Mouse (Mus musculus): ENCODE data around the gene Izumo1r. TPM values are rescaled to one million over a fixed set of nuclear protein-coding genes. Genes with fewer than 3 reads are reported as not detected.
A peak's percentile ranks its signal among the peaks of the same experiment; 100 is the strongest.
"Not testable (repeated sequence)": the region's sequence is repeated elsewhere in the genome, so short reads cannot be mapped to it uniquely, and the experiment has no call there.

The Izumo1r gene
- total and polyA plus RNA-seq, 3 experiments: not detected

DNA sequence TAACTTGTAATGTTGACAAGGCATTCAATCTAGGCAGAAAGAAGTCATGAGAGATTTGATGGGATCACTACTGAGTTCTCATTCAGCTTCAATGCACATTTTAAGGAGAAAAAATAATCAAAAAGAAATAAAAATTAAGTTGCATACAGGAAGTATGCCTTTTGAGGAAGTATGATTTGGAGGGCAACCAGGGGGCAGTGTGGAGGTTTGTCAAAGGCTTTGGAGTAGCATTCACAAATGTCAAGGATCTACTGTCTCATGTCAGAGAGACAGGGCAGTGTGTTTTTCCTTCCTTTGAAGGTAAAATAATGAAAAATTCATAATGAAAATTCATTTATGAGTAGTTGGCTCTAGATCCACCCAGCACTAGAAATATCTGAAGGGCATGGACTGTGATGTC lies 18.6 kb downstream of the Izumo1r start:
- in situ Hi-C loops (cut with MboI; ENCODE audit: low pct_ligation_motif_present, low pct_unique_long_range_greater_than_20kb, low sequenced_read_pairs) (no loop called here), dilution Hi-C loops (cut with MboI; ENCODE audit: extremely low pct_ligation_motif_present, extremely low pct_unique_long_range_greater_than_20kb, low sequenced_read_pairs) (no loop called here)

GRCm38 (mm10) chr9:14884641-14885040 lies 19.1 kb downstream of the Izumo1r start:
- in situ Hi-C loops (cut with MboI; ENCODE audit: low pct_ligation_motif_present, low pct_unique_long_range_greater_than_20kb, low sequenced_read_pairs): no loop called here
- no peak for DNase-seq (ENCODE audit: extremely low read depth)
- TF ChIP-seq MYC (IDR thresholded peaks at IDR 0.05; ENCODE audit: low read depth, low read length) (no peak), NRF1 (IDR thresholded peaks at IDR 0.05; ENCODE audit: low read depth, low read length) (no peak)
- dilution Hi-C loops (cut with MboI; ENCODE audit: extremely low pct_ligation_motif_present, extremely low pct_unique_long_range_greater_than_20kb, low sequenced_read_pairs): no loop called here
- Histone ChIP-seq H3K9me3 (replicated peaks; ENCODE audit: low read length) (no peaks in the 10 kb centered on the region), H3K9ac (ENCODE audit: insufficient read depth, low read depth) (no peak overlapping the region), H3K4me1 (ENCODE audit: control insufficient read depth in 1 of 2, insufficient read depth in 2 of 2) (0 out of 4 replicates have a peak, but pooled peaks cover 0 to 3% of the 10 kb centered on the region in 2 experiments), H3K4me2 (ENCODE audit: insufficient read depth, low read depth, poor library complexity, severe bottlenecking) (no peak overlapping the region), H3K27me3 (replicated peaks) (no peaks in the 10 kb centered on the region), H3K27ac (ENCODE audit: insufficient read depth, low read depth) (no peak overlapping the region), H3K36me3 (replicated peaks in 1 of 2; ENCODE audit: control insufficient read depth in 1 of 2, insufficient read depth in 1 of 2, low read length in 1 of 2) (no peaks in the 10 kb centered on the region), H3K4me3 (replicated peaks in 1 of 3; ENCODE audit: low read depth in 2 of 3, low read length in 2 of 3, poor library complexity in 1 of 3) (no peak overlapping the region), H3K79me2 (replicated peaks; ENCODE audit: control insufficient read depth, extremely low read depth, insufficient read depth, poor library complexity, severe bottlenecking) (no peaks in the 10 kb centered on the region)

More for the DNA sequence above, 18.6 kb downstream of the Izumo1r start:
- no peaks in the 10 kb centered on the region for H3K36me3 ChIP-seq (replicated peaks in 1 of 2; ENCODE audit: control insufficient read depth in 1 of 2, insufficient read depth in 1 of 2, low read length in 1 of 2)
- DNase-seq (ENCODE audit: extremely low read depth): no peak
- no peak overlapping the region for H3K4me2 ChIP-seq (ENCODE audit: insufficient read depth, low read depth, poor library complexity, severe bottlenecking)
- no peak for TF ChIP-seq ZC3H11A (IDR thresholded peaks at IDR 0.05; ENCODE audit: low read depth, low read length)
- no peak for TF ChIP-seq E2F4 (IDR thresholded peaks at IDR 0.05; ENCODE audit: insufficient replicate concordance, low read depth, low read length)
- no peak for TF ChIP-seq TBP (conservative IDR thresholded peaks at IDR 0.05; ENCODE audit: low read depth, low read length)
- TF ChIP-seq ZNF384 (IDR thresholded peaks at IDR 0.05; ENCODE audit: low read depth, low read length): no peak
- no peak for TF ChIP-seq RCOR1 (conservative IDR thresholded peaks at IDR 0.05; ENCODE audit: low read depth, low read length)
- TF ChIP-seq ELF1 (IDR thresholded peaks at IDR 0.05; ENCODE audit: low read depth, low read length): peak; percentile 37; the same call in 1 of the 2 replicates
- TF ChIP-seq MYC (IDR thresholded peaks at IDR 0.05; ENCODE audit: low read depth, low read length): no peak
- TF ChIP-seq MXI1 (IDR thresholded peaks at IDR 0.05; ENCODE audit: low read depth, low read length): no peak
- no peak for TF ChIP-seq CHD1 (IDR thresholded peaks at IDR 0.05; ENCODE audit: low read depth, low read length)
- TF ChIP-seq BHLHE40 (IDR thresholded peaks at IDR 0.05; ENCODE audit: low read depth, low read length): no peak
- TF ChIP-seq SMC3 (IDR thresholded peaks at IDR 0.05; ENCODE audit: low read depth, low read length): peak; percentile 52
- TF ChIP-seq GABPA (IDR thresholded peaks at IDR 0.05; ENCODE audit: insufficient replicate concordance, low read depth, low read length): no peak
- no peak for TF ChIP-seq POLR2AphosphoS2 (IDR thresholded peaks at IDR 0.05; ENCODE audit: low read depth, low read length)
- TF ChIP-seq PAX5 (IDR thresholded peaks at IDR 0.05; ENCODE audit: low read length): no peak
- no peak for TF ChIP-seq HCFC1 (IDR thresholded peaks at IDR 0.05; ENCODE audit: low read depth, low read length)
- no peak for TF ChIP-seq KAT2A (IDR thresholded peaks at IDR 0.05; ENCODE audit: insufficient replicate concordance, low read length)
- TF ChIP-seq CTCF (conservative IDR thresholded peaks at IDR 0.05 in 1 of 2, IDR thresholded peaks at IDR 0.05 in 1 of 2; ENCODE audit: low read depth in 2 of 2, low read length in 2 of 2): peak in 1 of 2 experiments; percentile 49; a peak in 2 of 4 replicates
- TF ChIP-seq MAFK (IDR thresholded peaks at IDR 0.05; ENCODE audit: insufficient replicate concordance, low read length): no peak
- no peak for TF ChIP-seq ETS1 (conservative IDR thresholded peaks at IDR 0.05; ENCODE audit: low read depth, low read length)
- peak; percentile 38 for TF ChIP-seq RAD21 (IDR thresholded peaks at IDR 0.05; ENCODE audit: low read depth, low read length)
- no peak for TF ChIP-seq TCF12 (IDR thresholded peaks at IDR 0.05; ENCODE audit: low read depth, low read length)
- TF ChIP-seq ZKSCAN1 (IDR thresholded peaks at IDR 0.05; ENCODE audit: borderline replicate concordance, low read depth, low read length): no peak
- no peak for TF ChIP-seq NELFE (IDR thresholded peaks at IDR 0.05; ENCODE audit: low read depth, low read length)
- TF ChIP-seq IRF4 (IDR thresholded peaks at IDR 0.05; ENCODE audit: low read depth, low read length): no peak
- no peak overlapping the region for H3K4me3 ChIP-seq (replicated peaks in 1 of 3; ENCODE audit: low read depth in 2 of 3, low read length in 2 of 3, poor library complexity in 1 of 3)
- H3K4me1 ChIP-seq (ENCODE audit: control insufficient read depth in 1 of 2, insufficient read depth in 2 of 2): 0 out of 4 replicates have a peak, but pooled peaks cover 0 to 3% of the 10 kb centered on the region in 2 experiments
- no peaks in the 10 kb centered on the region for H3K27me3 ChIP-seq (replicated peaks)
- H3K27ac ChIP-seq (ENCODE audit: insufficient read depth, low read depth): no peak overlapping the region
- H3K9ac ChIP-seq (ENCODE audit: insufficient read depth, low read depth): no peak overlapping the region
- no peaks in the 10 kb centered on the region for H3K9me3 ChIP-seq (replicated peaks; ENCODE audit: low read length)
- no peaks in the 10 kb centered on the region for H3K79me2 ChIP-seq (replicated peaks; ENCODE audit: control insufficient read depth, extremely low read depth, insufficient read depth, poor library complexity, severe bottlenecking)

DNA sequence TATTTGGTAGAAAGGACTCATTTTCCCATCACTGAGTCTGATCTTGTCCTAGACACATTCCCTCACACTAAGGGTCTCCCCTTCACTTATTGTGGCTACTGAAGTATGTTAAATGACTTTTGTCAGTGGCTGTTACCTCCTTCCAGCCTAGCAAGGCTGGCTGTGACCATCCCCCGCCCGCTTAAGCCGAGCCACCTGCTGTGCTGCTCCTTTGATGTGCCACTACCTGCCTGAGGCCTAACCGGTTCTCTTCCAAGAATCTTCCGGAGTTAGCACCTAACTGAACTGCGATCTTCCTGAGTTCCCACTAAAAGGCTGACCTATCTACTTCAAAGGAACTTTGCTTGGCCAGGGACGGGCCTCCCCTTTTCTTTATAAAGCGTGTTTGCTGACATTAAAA lies 27.2 kb downstream of the Izumo1r start:
- H3K79me2 ChIP-seq (replicated peaks; ENCODE audit: control insufficient read depth, extremely low read depth, insufficient read depth, poor library complexity, severe bottlenecking); H3K27me3 ChIP-seq (replicated peaks); H3K36me3 ChIP-seq (replicated peaks in 1 of 2; ENCODE audit: control insufficient read depth in 1 of 2, insufficient read depth in 1 of 2, low read length in 1 of 2); H3K9ac ChIP-seq (ENCODE audit: insufficient read depth, low read depth); H3K4me3 ChIP-seq (replicated peaks in 1 of 3; ENCODE audit: low read depth in 2 of 3, low read length in 2 of 3, poor library complexity in 1 of 3); dilution Hi-C loops (cut with MboI; ENCODE audit: extremely low pct_ligation_motif_present, extremely low pct_unique_long_range_greater_than_20kb, low sequenced_read_pairs); DNase-seq (ENCODE audit: extremely low read depth); in situ Hi-C loops (cut with MboI; ENCODE audit: low pct_ligation_motif_present, low pct_unique_long_range_greater_than_20kb, low sequenced_read_pairs); H3K4me2 ChIP-seq (ENCODE audit: insufficient read depth, low read depth, poor library complexity, severe bottlenecking); H3K4me1 ChIP-seq (ENCODE audit: control insufficient read depth in 1 of 2, insufficient read depth in 2 of 2); H3K9me3 ChIP-seq (replicated peaks; ENCODE audit: low read length); H3K27ac ChIP-seq (ENCODE audit: insufficient read depth, low read depth): not testable (repeated sequence)
